Mouse (Mus musculus): ENCODE results near the gene Gbx1.
"Not testable (repeated sequence)": the region's sequence is repeated elsewhere in the genome, so short reads cannot be mapped to it uniquely, and the experiment has no call there.

The Gbx1 gene

DNA sequence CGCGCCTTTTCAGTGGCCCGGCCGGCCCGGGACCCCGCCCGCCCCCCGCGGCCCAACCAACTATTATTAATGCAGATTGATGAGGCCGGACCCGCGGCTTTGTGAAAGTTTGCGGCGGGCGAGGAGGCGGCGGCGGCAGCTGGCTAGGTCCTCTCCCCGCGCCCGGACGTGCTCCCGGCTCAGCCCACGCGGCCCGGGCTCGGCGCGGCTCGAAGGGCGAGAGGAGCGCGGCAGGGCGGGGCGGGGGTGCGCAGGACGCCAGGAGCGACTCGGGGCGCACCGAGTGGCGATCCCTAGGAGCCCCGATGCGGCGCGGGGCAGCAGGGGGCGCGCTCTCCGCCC, at the start of gene Gbx1:
TSS of gene Gbx1 (minus strand) at position 314 of the 342 bp plus-strand sequence.
- DNase-seq (ENCODE audit: low read depth, low spot score) = no peak

DNA sequence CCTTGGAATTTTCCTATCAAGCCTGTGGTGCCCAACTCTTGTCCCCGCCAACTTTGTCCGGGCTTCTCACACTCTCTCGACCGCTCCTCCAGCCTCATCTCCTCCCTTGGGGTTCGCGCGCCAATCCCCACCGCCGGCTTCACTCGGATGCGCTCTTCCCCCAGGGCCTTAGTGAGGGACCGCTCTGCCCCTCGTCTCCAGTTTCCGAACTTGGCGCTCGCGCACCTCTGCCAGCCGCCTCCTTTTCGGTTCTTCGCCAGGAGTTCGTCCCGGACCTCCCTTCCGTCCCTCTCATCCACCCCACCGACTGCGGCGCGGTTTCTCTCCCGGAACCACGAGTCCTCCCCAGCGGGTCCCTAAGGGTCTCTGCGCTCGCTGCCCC, 49.8 kb upstream of the Gbx1 start:
- no peak for DNase-seq (ENCODE audit: low read depth, low spot score)

DNA sequence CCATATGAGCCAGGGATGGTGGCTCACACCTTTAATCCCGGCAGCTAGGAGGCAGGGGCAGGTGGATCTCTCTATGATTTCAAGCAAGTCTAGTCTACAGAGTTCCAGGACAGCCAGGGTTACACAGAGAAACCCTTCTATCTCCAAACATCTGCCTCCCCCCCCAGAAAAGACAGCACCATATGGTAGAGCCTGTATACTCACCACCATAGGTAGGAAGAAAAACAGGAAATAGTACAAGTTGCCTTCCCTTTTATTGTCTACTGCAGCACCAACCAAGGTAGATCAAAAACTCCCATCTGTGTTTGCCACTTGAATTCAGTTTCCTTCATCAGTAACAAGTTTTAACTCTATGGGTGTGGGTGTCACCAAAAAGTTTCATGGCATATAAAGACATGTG, 48.9 kb upstream of the Gbx1 start:
- no peak for DNase-seq (ENCODE audit: low read depth, low spot score)

DNA sequence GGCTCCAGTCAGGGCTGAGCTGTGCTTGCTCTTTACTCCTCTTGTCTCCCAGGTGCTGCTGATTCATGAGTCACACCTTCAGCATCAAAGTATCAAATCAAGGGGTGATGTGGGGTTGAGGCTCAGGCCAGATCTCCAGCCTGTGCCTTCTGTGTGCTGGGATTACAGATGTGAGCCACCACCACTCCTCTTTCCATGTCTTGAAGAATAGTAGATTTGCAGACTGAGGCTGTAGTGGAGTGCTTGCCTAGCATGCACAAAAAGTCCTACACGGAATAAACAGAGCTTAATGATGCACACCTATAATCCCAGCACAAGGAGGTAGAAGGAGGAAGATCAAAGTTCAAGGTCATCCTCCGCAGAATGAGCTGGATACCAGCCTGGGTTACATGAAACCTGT, 29.7 kb upstream of the Gbx1 start, which contains the start of gene 4931409K22Rik:
TSS of gene 4931409K22Rik (minus strand) at position 101 of the 400 bp plus-strand sequence.
- DNase-seq (ENCODE audit: low read depth, low spot score) = no peak

DNA sequence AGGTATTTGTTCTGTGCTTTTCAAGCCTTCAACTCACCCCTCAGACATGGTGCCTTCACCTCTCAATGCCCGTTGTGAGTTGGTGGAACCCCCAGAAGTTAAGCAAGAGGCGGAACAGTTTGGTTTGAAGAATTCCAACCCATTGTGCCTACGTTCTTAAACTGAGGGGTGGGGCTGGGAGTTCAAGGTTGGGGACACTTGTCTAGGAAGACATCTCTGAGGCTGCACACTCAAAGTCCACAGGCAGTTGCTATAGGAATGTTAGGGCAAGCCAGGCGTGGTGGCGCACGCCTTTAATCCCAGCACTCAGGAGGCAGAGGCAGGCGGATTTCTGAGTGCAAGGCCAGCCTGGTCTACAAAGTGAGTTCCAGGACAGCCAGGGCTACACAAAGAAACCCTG, 28.3 kb upstream of the Gbx1 start:
- DNase-seq (ENCODE audit: low read depth, low spot score) = not testable (repeated sequence)

DNA sequence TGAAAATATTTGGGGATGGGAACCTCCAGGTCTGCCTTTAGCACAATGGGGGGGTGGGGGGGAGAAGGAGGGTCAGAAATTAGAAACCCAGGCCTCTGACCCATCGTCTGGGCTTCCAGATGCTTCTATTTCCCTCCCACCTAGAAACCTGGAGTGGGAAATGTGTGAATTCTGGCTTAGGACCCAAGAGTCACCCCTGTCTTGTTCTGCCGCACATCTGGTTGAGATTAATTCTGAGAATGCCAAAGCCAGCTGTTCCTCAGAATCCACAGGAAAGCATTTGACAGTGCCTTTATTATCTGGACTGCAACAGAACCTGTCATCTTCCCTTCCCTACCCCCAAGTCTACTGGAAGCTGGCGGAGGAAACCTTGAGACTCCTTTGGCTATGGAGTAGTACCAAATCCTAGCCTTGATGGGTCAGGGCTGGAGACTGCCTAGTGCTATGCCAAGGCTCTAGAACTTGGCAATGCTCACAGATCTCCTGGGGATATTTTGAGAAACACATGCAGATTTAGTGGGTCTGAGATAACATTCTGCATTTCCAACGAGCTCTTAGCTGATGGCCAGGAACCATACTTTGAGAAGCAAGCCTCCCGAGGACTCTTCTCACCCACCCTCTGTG, 26.7 kb upstream of the Gbx1 start:
- no peak for DNase-seq (ENCODE audit: low read depth, low spot score)

DNA sequence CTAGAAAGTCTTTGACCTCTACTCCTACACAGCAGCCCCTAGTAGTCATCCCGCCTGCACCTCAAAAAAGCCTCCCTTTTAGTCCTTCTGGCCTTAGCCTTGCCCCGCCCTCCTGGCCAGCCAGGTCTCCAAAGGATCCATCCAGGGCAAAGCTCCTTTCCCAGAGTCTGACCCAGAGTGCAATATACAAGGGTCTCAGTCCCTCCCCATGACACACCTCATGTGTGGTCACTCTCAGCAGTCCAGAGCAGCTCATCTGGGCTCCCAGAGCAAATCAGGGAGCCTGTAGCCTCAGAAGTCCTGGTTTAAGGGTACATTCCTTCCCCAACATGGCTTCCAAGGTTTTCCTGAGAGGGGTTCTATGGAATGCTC, 24.3 kb upstream of the Gbx1 start:
- no peak for DNase-seq (ENCODE audit: low read depth, low spot score)

DNA sequence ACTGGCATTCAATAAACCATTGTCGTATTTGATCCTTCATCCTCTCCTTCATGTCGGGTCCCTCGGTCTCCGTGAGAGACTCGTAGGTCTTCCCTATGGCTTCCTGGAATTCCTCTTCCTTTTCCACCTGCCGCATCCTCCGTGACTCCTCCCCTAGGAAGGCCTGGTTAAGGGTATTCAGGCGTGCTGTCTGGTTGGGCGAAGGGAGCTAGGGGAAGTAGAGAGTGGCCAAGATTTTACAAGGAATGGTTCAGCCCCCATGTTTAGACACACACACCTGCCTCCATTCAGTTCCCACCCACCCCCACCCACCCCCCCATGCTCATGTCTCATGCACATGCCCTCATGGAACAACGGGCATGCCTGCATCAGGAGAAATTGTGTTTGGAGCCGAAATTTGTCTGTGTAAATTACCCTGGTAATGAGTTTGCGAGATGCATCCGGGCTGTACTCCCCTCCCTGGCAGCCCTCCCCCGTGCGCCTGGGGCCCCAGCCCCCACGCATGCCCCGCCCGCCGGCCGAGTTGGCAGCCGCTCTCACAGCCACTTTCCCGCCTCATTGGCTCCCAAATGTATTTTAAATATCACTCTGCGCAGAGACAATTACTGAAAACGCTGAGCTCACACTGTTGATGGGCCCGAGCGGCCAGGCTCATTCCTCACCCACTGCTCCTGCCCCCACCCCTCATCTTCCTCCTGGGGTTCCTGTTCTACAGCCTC, 23.8 kb upstream of the Gbx1 start:
- DNase-seq (ENCODE audit: low read depth, low spot score) = peak; percentile 13

DNA sequence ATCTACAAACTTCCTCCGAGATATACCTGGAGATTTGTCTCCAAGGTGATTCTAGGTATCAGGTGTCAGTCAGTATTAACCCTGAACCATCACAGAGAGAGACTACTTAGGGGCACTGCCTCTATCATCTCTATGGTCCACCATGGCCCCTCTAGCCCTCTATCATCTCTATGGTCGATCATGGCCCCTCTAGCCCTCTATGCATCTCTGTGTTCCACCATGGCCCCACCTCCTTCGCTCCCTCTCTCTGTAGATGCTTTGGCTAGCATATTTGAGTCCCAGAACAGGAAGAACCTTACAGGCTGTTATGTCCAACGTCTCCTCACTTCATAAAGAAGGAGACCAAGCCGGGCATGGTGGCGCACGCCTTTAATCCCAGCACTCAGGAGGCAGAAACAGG, 15.6 kb upstream of the Gbx1 start:
- DNase-seq (ENCODE audit: low read depth, low spot score) = no peak

DNA sequence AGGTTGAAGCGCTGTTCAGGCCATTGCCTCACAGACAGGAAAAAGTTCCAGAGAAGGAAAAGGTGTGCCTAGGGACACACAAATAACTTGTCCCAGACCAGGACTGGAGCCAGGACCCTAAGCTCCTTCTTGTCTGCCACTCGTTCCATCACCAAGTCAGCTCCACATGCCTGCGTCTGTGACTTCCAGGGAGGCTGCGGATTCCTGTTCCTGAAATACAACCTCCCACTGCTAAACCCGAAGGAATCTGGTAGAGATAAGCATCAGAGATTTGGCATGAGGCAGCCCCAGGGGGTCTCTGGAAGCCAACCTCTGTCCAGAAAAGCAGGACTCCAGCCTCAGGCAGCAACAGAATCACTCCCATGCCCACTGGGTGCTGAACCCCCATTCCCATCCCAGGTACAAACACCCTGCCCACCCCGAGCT, 14.2 kb upstream of the Gbx1 start:
- DNase-seq (ENCODE audit: low read depth, low spot score) = no peak

DNA sequence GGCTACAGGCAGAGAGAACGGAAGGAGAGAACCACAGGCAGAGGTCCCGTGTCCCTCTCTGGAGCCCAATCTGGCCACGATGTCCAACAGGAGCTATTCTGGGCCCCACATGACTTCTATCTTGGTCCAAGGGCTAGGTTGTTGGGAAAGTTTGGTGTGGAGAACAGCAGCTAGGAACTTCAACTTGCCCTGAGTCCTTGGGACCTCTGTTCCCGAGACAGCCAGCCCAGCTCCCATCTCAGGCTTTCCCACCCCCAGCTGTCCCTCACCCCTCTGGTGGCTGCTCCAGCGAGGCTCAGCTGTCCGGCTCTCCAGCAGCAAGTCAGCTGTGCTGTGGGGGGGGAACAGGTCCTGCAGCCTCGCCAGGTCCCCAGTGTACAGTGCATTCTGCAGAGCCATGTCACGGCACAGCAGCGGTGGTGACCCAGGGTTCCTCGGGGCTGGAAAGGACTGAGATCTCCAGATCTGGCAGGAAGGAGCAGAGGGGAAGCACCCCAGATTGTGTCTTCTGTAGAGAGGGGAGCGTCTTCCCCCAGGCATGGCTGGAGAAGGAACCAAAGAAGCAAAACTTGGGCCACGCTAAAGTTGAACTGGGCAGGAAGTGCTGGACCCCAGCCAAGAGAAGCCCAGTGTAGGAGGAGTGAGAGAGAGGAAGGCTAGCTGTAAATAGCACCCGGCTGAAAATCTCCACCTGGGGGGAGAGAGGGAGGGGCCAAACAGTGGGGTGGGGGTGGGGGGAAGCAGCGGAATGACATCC, 13.6 kb upstream of the Gbx1 start, which contains the start of gene Asb10:
TSS of gene Asb10 (minus strand) at position 592 of the 757 bp plus-strand sequence.
- DNase-seq (ENCODE audit: low read depth, low spot score) = peak; percentile 16

DNA sequence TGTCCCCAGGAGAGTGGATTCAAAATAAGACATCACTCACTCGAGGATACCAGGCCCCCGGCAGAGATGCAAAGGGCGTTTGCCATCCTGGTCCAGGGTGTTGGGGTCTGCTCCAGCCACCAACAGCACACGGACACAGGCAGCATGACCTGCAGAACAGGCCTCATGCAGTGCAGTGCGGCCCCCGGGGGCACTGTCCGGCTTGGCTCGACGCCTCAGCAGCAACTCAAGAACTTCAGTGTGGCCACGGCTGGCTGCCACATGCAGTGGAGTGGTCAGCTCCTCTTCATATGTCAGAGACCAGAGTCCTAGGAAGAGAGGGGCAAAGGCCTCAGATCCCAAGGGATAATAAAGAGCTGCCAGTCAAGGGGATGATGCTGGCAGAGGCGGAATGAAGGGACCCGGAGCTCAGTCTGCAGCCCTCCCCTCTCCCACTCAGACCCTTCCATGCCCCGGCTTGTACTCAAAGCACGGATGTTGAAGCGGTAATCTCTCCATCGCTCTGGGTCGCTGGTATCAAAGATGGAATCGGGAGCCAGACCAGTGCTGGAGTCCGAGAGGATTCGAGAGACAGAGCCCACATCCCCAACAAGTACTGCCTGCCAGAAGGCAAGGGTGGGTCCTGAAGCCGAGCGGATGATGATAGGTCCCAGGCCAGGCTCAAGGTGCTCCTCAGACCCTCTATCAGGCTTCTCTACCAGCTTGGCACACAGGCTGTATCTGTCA, 12.7 kb upstream of the Gbx1 start:
- DNase-seq (ENCODE audit: low read depth, low spot score) = no peak

DNA sequence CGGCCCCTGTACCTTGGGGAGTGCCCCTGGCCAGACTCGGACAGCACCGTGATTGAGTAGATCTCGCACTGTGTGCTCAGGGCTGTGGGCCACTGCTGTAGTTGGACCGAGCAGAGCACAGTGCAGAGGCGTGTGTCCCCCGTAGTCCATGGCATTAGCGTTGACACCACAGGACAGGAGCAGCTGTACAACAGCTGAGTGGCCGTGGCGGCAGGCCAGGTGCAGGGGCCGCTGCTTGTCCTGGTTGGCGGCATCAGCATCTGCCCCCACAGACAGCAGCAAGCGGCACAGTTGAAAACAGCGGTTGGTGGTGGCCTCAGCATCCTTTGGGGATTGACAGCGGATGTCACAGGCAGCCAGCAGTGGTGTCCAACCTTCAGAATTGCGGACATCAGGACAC, 10.6 kb upstream of the Gbx1 start:
- DNase-seq (ENCODE audit: low read depth, low spot score) = no peak

DNA sequence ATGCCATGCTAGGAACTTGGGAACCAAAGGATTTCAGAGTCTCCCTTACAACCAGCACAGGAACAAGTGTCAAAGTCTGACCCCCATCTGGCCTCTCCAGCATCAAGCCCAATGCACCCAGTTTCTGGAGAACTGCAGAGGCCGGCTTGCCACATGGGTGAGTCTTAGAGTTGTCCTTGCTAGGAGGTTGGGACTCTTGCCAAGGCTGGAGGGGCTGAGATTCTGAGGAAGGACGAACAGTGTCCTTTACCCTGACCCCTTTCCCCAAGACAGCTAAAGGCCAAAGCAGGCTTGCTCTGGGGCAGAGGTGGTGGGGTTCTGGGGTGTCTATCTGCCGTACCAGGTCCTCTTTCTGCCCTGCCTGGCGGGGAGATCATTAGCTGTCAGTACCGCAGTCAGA, 9.5 kb upstream of the Gbx1 start:
- DNase-seq (ENCODE audit: low read depth, low spot score) = no peak

DNA sequence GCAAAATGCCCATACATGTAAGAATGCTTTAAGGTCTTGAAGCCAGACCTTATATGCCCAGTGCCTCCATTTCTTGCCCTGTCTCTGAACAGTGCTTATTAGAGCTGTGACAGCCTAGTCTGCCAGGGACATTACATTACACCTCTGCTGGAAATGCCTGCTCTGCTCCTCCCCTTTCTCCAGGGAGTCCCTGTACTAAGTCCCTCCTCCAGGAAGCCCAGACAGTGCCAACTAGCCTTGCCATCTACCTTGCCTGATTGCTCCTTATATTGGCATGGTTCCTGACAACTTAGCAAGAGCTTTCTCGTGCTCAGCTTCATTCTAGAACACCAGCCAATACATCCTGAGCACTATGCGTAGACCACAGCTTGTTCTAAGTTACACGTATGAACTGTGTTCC, 8.7 kb upstream of the Gbx1 start:
- no peak for DNase-seq (ENCODE audit: low read depth, low spot score)

DNA sequence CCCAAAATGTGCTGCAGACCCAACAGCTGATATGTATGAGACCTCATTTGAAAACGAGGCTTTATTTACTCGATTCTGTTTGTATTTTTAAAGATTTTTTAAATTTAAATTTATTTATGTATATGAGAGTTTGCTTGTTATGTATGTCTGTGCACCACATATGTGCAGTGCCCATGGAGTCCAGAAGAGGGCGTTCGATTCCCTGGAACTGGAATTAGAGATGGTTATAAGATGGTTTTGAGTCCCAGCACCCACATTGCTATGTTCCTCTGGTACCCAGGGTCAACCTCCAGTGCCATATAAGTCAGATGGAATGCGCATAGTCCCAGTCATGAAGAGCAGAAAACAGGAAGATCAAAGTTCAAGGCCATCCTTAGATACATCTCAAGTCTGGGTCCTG, 7.3 kb upstream of the Gbx1 start:
- DNase-seq (ENCODE audit: low read depth, low spot score) = no peak

DNA sequence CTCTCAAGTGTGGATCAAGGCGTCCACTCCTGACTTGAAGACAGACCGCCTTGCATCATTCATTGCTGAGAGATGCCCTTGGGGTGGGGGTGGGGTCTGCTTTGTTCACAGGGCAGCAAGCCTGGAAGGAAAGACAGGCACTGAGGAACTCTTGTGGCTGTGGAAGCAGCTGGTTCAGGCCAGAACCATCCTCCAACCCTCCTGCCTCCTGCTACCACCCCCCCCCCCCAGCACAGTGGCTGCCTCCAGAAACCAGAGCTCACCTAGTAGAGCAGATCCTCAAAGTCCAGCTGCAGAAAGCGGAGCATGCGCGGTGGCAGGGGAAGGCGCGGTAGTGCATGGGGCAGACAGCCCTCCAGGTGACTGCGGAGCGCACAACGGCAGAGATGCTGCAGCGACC, 6.4 kb upstream of the Gbx1 start:
- no peak for DNase-seq (ENCODE audit: low read depth, low spot score)

DNA sequence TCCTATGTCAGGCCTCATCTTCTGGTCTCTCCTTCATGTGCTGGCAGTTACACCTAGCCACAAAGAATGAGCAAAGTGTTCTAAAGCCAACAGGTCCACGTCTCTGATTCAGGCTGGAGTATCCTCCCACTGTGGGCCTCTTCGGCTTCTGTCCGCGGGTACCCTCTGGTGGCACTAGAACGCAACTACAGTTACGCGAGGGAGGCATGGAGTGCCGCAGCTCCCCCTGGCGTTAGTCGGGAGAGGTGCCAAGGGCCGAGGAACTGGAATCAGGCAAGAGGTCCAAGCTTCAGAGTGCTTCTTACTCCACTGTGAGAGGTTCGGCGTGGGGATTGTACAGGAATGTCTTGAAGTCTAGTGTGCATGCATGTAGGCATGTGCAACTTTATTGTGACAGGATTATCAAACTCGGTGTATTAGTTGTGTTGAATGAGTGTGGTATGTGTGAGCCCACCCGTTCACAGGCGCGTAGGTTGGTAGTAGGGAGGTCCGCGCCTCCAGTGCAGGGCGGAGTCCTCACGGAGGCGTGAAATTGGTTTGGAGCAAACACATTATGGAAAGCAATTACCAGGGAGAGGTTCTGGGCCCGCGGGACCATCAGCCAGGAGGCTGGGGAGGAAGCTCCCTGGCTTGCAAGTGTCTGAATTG, 3.2 kb upstream of the Gbx1 start:
- DNase-seq (ENCODE audit: low read depth, low spot score) = peak; percentile 58

DNA sequence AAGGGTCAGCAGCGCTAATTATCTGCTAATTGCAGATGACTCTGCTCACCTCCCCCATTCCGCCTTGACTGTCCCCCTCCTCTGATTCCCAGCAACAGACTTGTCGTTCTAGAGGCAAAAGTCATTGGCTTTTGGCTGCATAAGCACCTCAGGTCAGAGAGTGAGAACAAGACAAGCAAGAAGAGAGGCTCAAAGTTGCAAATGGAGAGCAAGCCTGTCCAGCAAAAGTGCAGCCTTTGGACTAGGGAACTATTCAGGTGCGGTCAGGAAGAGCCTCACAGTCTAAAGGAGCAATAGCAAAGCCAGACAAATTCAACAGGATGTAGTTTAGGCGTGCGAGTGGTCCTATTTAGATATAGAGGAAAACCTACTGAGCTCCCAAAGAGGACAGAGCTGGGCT, 778 bp upstream of the Gbx1 start:
- no peak for DNase-seq (ENCODE audit: low read depth, low spot score)

DNA sequence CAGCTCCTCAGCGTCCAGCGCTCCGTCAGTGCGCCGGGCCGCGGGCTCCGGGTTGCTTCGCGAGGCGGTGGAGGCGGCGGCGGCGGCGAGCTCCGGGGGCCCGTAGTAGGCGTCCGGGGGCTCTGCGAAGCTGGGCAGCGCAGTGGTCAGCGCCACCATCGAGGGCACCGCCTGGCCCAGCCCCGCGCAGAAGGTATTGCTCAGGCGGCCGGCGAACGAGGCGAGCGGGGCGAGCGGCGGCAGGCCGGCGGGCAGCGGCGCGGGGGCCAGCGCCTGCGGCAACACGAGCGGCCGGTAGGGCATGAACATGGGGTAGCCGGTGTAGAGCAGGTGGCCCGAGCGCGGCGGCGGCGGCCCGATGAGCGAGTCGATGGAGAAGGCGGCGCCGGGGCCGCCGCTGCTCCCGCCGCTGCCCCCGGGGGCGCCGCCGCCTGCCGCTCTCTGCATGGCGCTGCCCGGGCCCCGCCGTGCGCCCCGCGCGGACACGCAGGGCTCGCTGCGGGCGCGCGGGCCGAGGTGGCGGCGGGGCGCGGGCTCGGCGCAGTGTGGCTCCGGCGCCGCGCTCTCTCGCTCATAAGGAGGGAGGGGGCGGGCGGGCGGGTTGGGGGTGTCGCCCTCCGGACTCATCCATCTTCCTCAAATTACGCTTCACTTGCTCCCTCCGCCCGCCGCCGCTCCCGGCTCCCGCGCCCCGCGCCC, 663 bp downstream of the Gbx1 start:
- no peak for DNase-seq (ENCODE audit: low read depth, low spot score)
